Mouse (Mus musculus) spleen, adult 10 weeks (tissue): ENCODE measurements around the gene Kpna2. TPM values are rescaled to one million over a fixed set of nuclear protein-coding genes. Genes with fewer than 3 reads are reported as not detected.

Source experiments
- polyA plus RNA-seq: library from polyadenylated mRNA; stranded (reverse); fragments of 350-450 nt; fragmentation: Illumina TruSeq; extraction: RNeasy Lipid Tissue Mini Kit (QIAGEN cat#74804); gene quantifications from one replicate; pipeline ENCODE4 v1.2.3, GENCODE M21; 2015; ENCODE audit warnings: low replicate concordance; ENCODE audit not compliant: insufficient read depth

Gene Kpna2
- 97.2 TPM for polyA plus RNA-seq

DNA sequence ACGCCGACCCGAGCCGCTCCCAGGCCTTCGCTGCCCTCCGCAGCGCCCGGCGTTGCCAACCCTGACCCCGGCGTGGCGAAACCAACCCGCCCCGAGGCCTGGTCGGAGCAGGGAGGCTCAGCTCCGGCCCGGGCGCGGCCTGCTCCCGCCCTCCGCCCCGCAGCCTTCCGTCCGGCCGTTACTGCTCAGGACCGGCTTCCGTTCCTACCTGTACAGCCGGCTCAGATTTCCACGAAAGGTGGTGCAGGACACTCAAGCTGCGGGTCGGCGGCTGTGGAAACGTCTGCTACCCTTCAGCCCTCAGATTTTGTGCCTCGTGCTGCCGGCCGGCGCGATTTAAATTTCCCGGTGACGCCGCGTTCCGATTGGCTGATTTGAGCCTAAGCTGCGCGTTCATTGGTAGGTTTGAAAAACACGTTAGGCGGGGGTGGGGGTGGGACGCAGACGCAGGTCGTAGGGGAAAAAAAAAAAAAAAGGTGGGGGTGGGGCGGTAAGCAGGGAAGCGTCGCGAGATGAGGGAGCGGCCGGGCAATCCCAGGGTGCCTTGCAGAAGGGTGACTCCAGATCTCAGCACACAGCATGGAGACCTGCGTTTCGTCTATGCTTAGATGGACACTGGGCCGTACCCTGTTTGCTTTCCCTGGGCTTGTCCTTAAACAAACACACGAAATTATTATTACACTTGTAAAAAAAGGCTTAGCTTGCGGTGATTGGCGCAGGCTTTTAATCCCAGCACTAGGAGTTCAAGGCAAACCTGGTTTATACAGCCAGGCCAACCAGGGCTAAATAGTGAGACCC, at the start of gene Kpna2:
TSS of gene Kpna2 (minus strand) at position 391 of the 798 bp plus-strand sequence.

DNA sequence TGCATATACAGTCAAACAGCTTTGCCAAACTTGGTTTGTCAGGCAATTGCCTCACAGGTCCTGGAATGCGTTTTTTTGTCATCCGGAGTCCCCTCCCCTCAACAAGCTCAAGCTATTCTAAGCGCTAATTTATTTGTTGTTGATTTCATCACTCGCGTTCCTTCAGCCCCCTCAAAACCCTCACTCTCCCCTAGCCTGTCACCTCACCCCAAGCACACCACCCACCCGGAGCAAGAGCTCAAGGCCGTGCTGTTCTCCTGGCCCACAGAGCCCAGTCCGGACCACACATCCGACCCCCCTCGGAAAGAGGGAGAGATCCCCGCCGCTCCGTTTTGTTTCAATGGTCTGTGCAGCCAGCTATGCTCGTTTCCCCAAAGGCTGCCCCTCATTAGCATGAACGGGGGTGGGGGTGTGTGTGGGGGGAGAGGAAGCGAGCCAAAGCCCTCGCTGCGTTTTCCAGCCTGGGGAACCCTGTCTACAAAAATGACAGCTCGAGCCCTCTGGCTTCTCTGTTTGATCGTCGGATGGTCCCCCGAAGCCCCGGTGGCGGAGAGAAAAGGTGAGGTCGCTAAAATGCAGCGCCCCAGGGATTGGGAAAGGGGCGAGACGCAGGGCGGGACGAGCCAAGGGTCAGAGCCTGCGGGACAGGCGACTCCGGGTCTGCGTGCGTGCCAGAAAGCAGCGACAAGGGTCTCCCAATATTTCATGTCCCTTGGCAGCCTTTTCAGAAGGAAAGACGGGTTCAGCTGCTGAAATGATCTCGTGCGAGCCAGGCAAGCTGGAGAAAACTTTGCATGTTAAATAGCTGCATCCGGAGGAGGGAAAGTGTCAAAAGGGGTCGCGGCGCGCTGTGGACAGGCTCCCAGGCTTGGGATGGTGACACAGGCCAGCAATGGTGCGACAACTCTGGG, 26.3 kb upstream of the Kpna2 start, which contains the start of gene 1810010H24Rik:
TSS of gene 1810010H24Rik (plus strand) at position 271 of the 911 bp plus-strand sequence.

Other genes starting within 250 kb of the Kpna2 start
- gene Pecam1, start 248.9 kb downstream of the Kpna2 start, polyA plus RNA-seq: 146 TPM
- 34.6 TPM for gene Milr1, start 248.3 kb downstream of the Kpna2 start, polyA plus RNA-seq
- gene Polg2, start 220.0 kb downstream of the Kpna2 start, polyA plus RNA-seq: 19.3 TPM
- 2,564 TPM for gene Ddx5, start 210.4 kb downstream of the Kpna2 start, polyA plus RNA-seq
- gene Cep95, start 210.3 kb downstream of the Kpna2 start, polyA plus RNA-seq: 49.0 TPM
- 47.0 TPM for gene Smurf2, start 78.8 kb downstream of the Kpna2 start, polyA plus RNA-seq
- 2.4 TPM for gene 1810010H24Rik, start 26.1 kb upstream of the Kpna2 start, polyA plus RNA-seq
- gene Bptf, start 132.6 kb upstream of the Kpna2 start, polyA plus RNA-seq: 90.1 TPM
- 37.7 TPM for gene Nol11, start 189.8 kb upstream of the Kpna2 start, polyA plus RNA-seq